Mouse (Mus musculus) limb, embryonic 14.5 days (tissue): ENCODE measurements around the gene Drosha. TPM values are rescaled to one million over a fixed set of nuclear protein-coding genes. Genes with fewer than 3 reads are reported as not detected.
A peak's percentile ranks its signal among the peaks of the same experiment; 100 is the strongest.

Experiments used
- ATAC-seq: fragments of 200-750 bp; cut with Nextera tagmentation; 2 replicates; pipeline ENCODE4 v1.8.0; 2017; ENCODE audit warnings: low read depth, moderate number of reproducible peaks, moderate TSS enrichment; ENCODE audit not compliant: low FRiP score
- DNase-seq: peaks from one replicate; pipeline ENCODE4 v3.0.0-alpha.2; 2015; ENCODE audit warnings: low spot score
- H3K27ac ChIP-seq: fragments of 300-500 bp; sonication (generic); replicated peaks from 2 replicates; pipeline ENCODE4 v1.5.1; 2014; ENCODE audit warnings: low read depth, mild to moderate bottlenecking, low read length, moderate library complexity, mixed read lengths
- H3K27me3 ChIP-seq: fragments of 300-500 bp; sonication (generic); 2 replicates; pipeline ENCODE4 v1.6.1; 2014; ENCODE audit warnings: low read length, mixed read lengths; ENCODE audit not compliant: control insufficient read depth, insufficient read depth
- H3K36me3 ChIP-seq: fragments of 300-500 bp; sonication (generic); 2 replicates; pipeline ENCODE4 v1.6.1; 2014; ENCODE audit warnings: mild to moderate bottlenecking, low read length, moderate library complexity, mixed read lengths; ENCODE audit not compliant: control insufficient read depth, insufficient read depth
- H3K4me1 ChIP-seq: fragments of 300-500 bp; sonication (generic); 2 replicates; pipeline ENCODE4 v1.6.1; 2014; ENCODE audit warnings: antibody characterized with exemption, low read length, mixed read lengths; ENCODE audit not compliant: control insufficient read depth, insufficient read depth
- H3K4me2 ChIP-seq: fragments of 300-500 bp; sonication (generic); replicated peaks from 2 replicates; pipeline ENCODE4 v1.6.1; 2014; ENCODE audit warnings: low read depth, mild to moderate bottlenecking, low read length, moderate library complexity; ENCODE audit not compliant: severe bottlenecking
- H3K4me3 ChIP-seq: fragments of 300-500 bp; sonication (generic); replicated peaks from 2 replicates; pipeline ENCODE4 v1.5.1; 2014; ENCODE audit warnings: low read length
- H3K9ac ChIP-seq: fragments of 300-500 bp; sonication (generic); 2 replicates; pipeline ENCODE4 v1.6.1; 2014; ENCODE audit warnings: mild to moderate bottlenecking, low read depth, low read length, moderate library complexity; ENCODE audit not compliant: severe bottlenecking
- H3K9me3 ChIP-seq: fragments of 300-500 bp; sonication (generic); 2 replicates; pipeline ENCODE4 v1.6.1; 2016; ENCODE audit warnings: low read length; ENCODE audit not compliant: control insufficient read depth
- POLR2A ChIP-seq: fragments of 200-500 bp; IDR thresholded peaks from 2 replicates; pipeline ENCODE4 v1.8.0; 2012; ENCODE audit warnings: inconsistent platforms, mild to moderate bottlenecking, moderate library complexity, borderline replicate concordance; ENCODE audit not compliant: insufficient read depth, insufficient read length; ENCODE audit errors: extremely low read depth
- WGBS: fragments of 180-500 bp; shearing (Covaris S2); extraction: QIAGEN DNeasy Blood & Tissue Kit; methylation state at CpG from one replicate; pipeline ENCODE4 v1.1.7; 2014; 5-methylcytosine and 5-hydroxymethylcytosine counted together
- polyA plus RNA-seq, 2 experiments: library from polyadenylated mRNA; depleted of rRNA in 1 of 2; stranded (reverse) in 1 of 2; unstranded in 1 of 2; fragments of >200 nt; fragmentation: Nextera tagmentation in 1 of 2; extraction: Ambion mirVana in 1 of 2; gene quantifications; 2 replicates each; pipeline versions ENCODE4 v1.2.1 to v1.2.3; 2012 to 2014

The Drosha gene
- polyA plus RNA-seq, 2 experiments, result 34.3 to 39.0 TPM

GRCm38 (mm10) chr15:12904442-12904841 is 79.8 kb downstream of the Drosha start:
- Histone ChIP-seq H3K4me2 (no peak overlapping the region), H3K9ac (no peak overlapping the region), H3K27me3 (no peaks in the 10 kb centered on the region), H3K27ac (no peak overlapping the region), H3K4me3 (no peak overlapping the region), H3K9me3 (no peaks in the 10 kb centered on the region), H3K4me1 (no peaks in the 10 kb centered on the region), H3K36me3 (peaks cover 74% of the 10 kb centered on the region)
- no peak for ATAC-seq
- TF ChIP-seq POLR2A, result no peak
- WGBS, result 89% methylated on average over 6 of the region's 6 CpGs
- no peak for DNase-seq

GRCm38 (mm10) chr15:12907962-12908719 is 83.5 kb downstream of the Drosha start:
- TF ChIP-seq POLR2A, result no peak

GRCm38 (mm10) chr15:12908720-12909028 is 84.1 kb downstream of the Drosha start:
- Histone ChIP-seq H3K9ac (no peak overlapping the region), H3K36me3 (peaks cover 63% of the 10 kb centered on the region), H3K4me2 (no peak overlapping the region), H3K27me3 (no peaks in the 10 kb centered on the region), H3K4me1 (no peaks in the 10 kb centered on the region), H3K4me3 (no peak overlapping the region), H3K27ac (no peak overlapping the region), H3K9me3 (no peaks in the 10 kb centered on the region)
- 73% methylated on average over 4 of the region's 4 CpGs for WGBS
- no peak for TF ChIP-seq POLR2A
- ATAC-seq (no peak), DNase-seq (no peak)

More at GRCm38 (mm10) chr15:12907962-12908719, 83.5 kb downstream of the Drosha start:
- DNase-seq (no peak), ATAC-seq (no peak)
- no peaks in the 10 kb centered on the region for H3K9me3 ChIP-seq
- H3K36me3 ChIP-seq, result peaks cover 66% of the 10 kb centered on the region
- H3K4me1 ChIP-seq, result no peaks in the 10 kb centered on the region
- no peak overlapping the region for H3K4me2 ChIP-seq
- no peak overlapping the region for H3K9ac ChIP-seq
- WGBS, result 90% methylated on average over 19 of the region's 19 CpGs
- H3K4me3 ChIP-seq, result no peak overlapping the region
- H3K27ac ChIP-seq, result 0 out of 2 replicates have a peak overlapping the region, but pooled peaks have one; percentile 38
- H3K27me3 ChIP-seq, result no peaks in the 10 kb centered on the region

- 0 out of 2 replicates have a peak, but pooled peaks have one; percentile 2 for ATAC-seq
- 82% methylated on average over 6 of the region's 7 CpGs for WGBS
- TF ChIP-seq POLR2A, result no peak
Observed at GRCm38 (mm10) chr15:12909171-12909570, 84.6 kb downstream of the Drosha start.

GRCm38 (mm10) chr15:12911082-12911481 is 86.5 kb downstream of the Drosha start:
- Histone ChIP-seq H3K4me3 (no peak overlapping the region), H3K27me3 (no peaks in the 10 kb centered on the region), H3K4me1 (no peaks in the 10 kb centered on the region), H3K9ac (no peak overlapping the region), H3K27ac (no peak overlapping the region), H3K9me3 (no peaks in the 10 kb centered on the region), H3K4me2 (no peak overlapping the region), H3K36me3 (peaks cover 63% of the 10 kb centered on the region)
- ATAC-seq, result no peak
- 88% methylated on average over 7 of the region's 7 CpGs for WGBS
- DNase-seq, result no peak
- no peak for TF ChIP-seq POLR2A

More at GRCm38 (mm10) chr15:12909171-12909570, 84.6 kb downstream of the Drosha start:
- Histone ChIP-seq H3K9me3 (no peaks in the 10 kb centered on the region), H3K27me3 (no peaks in the 10 kb centered on the region), H3K27ac (no peak overlapping the region), H3K4me3 (no peak overlapping the region), H3K4me1 (no peaks in the 10 kb centered on the region), H3K4me2 (no peak overlapping the region), H3K36me3 (peaks cover 63% of the 10 kb centered on the region), H3K9ac (0 out of 2 replicates have a peak overlapping the region, but pooled peaks have one; percentile 12)
- DNase-seq, result no peak
